Comparison of ENCODE assay signal across 20 mouse cellular contexts in the genomic region with DNA sequence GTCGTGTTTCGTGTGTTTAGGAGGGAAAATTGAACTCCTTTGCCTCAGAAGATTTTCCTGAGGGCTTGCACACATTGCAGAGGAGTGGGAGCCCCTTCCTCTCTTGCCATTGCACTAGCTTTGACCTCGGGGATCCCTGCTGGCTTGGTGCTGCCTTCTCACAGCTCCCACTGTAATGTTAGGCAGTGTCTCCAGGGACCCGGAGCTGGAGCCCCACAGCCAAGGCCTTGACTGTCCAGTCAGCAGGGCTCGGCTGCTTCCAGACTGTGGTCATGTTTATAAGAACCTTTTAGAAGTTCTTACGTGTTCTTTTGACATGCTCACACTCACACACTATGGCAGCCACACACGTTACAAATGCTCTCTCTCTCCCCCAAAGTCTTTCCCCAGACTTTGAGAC.
"Had no signal": no experiment of that assay in that cellular context is flagged by ENCODE, and none has a peak within 500 bp of the region (broad histone marks: within the 10 kb centered on the region; RNA-seq: fewer than 3 reads in every experiment).

No protein-coding gene starts in this region.

- H3K4me3 ChIP-seq: limb, embryonic 12.5 days; limb, embryonic 15.5 days; midbrain, embryonic 12.5 days; midbrain, embryonic 15.5 days; neural tube, embryonic 12.5 days; neural tube, embryonic 15.5 days had no signal

- H3K9ac ChIP-seq: limb, embryonic 12.5 days; limb, embryonic 15.5 days; liver, embryonic 14.5 days; liver, postnatal 0 days; lung, embryonic 14.5 days; midbrain, embryonic 12.5 days; midbrain, embryonic 15.5 days; neural tube, embryonic 12.5 days; neural tube, embryonic 15.5 days had no signal

- DNase-seq: kidney, postnatal 25 days; left cerebral cortex, postnatal 4 days; liver, postnatal 0 days; lung, embryonic 14.5 days; right cerebral cortex, adult 18-20 months; right cerebral cortex, postnatal 14 days; right cerebral cortex, postnatal 4 days; thymus, adult 18-20 months; thymus, postnatal 36 days had no signal

- H3K27ac ChIP-seq: kidney, postnatal 0 days; limb, embryonic 12.5 days; limb, embryonic 15.5 days; liver, embryonic 14.5 days; macrophage; midbrain, embryonic 12.5 days; neural tube, embryonic 12.5 days had no signal

- H3K9me3 ChIP-seq: limb, embryonic 12.5 days; limb, embryonic 15.5 days; midbrain, embryonic 12.5 days; midbrain, embryonic 15.5 days; neural tube, embryonic 12.5 days; neural tube, embryonic 15.5 days had no signal

- H3K4me1 ChIP-seq: limb, embryonic 12.5 days; limb, embryonic 15.5 days; midbrain, embryonic 12.5 days; neural tube, embryonic 12.5 days; neural tube, embryonic 15.5 days had no signal

- H3K27me3 ChIP-seq: limb, embryonic 12.5 days; limb, embryonic 15.5 days; midbrain, embryonic 12.5 days; midbrain, embryonic 15.5 days; neural tube, embryonic 12.5 days; neural tube, embryonic 15.5 days had no signal

- ATAC-seq: liver, postnatal 0 days; lung, postnatal 0 days; midbrain, embryonic 15.5 days had no signal

- H3K4me2 ChIP-seq: limb, embryonic 12.5 days; limb, embryonic 15.5 days; liver, embryonic 11.5 days; lung, embryonic 14.5 days; midbrain, embryonic 12.5 days; midbrain, embryonic 15.5 days; neural tube, embryonic 12.5 days; neural tube, embryonic 15.5 days had no signal
